Mouse (Mus musculus) forebrain, embryonic 10.5 days (tissue): ENCODE results near the gene 4930568D16Rik. TPM values are rescaled to one million over a fixed set of nuclear protein-coding genes. Genes with fewer than 3 reads are reported as not detected.

Experiments
- DNase-seq: peaks from one replicate; pipeline ENCODE4 v3.0.0-alpha.2; 2017; ENCODE audit warnings: low spot score; ENCODE audit errors: extremely low spot score
- H3K27ac ChIP-seq: fragments of 300-500 bp; sonication (generic); 2 replicates; pipeline ENCODE4 v1.5.1; 2016; ENCODE audit warnings: mild to moderate bottlenecking
- H3K27me3 ChIP-seq: fragments of 300-500 bp; sonication (generic); 2 replicates; pipeline ENCODE4 v1.6.1; 2016; ENCODE audit warnings: mild to moderate bottlenecking; ENCODE audit not compliant: poor library complexity, severe bottlenecking
- H3K36me3 ChIP-seq: fragments of 300-500 bp; sonication (generic); replicated peaks from 2 replicates; pipeline ENCODE4 v1.6.1; 2016; ENCODE audit warnings: mild to moderate bottlenecking, moderate library complexity
- H3K4me1 ChIP-seq: fragments of 300-500 bp; sonication (generic); 2 replicates; pipeline ENCODE4 v1.6.1; 2016
- H3K4me3 ChIP-seq: fragments of 300-500 bp; sonication (generic); 2 replicates; pipeline ENCODE4 v1.5.1; 2016; ENCODE audit warnings: mild to moderate bottlenecking, moderate library complexity
- H3K9me3 ChIP-seq: fragments of 300-500 bp; sonication (generic); 2 replicates; pipeline ENCODE4 v1.6.1; 2016; ENCODE audit warnings: mild to moderate bottlenecking, moderate library complexity
- WGBS: fragments of 180-500 bp; shearing (Covaris S2); methylation state at CpG from one replicate; pipeline ENCODE4 v1.1.7; 2016; 5-methylcytosine and 5-hydroxymethylcytosine counted together
- polyA plus RNA-seq: library from polyadenylated mRNA; unstranded; fragments of >200 nt; fragmentation: Nextera tagmentation; extraction: Ambion mirVana; gene quantifications from 2 replicates; pipeline ENCODE4 v1.2.1, GENCODE M21; 2016

The 4930568D16Rik gene
- polyA plus RNA-seq, 1 experiment from 2014 or later, result not detected

GRCm38 (mm10) chr2:35398184-35398828 is 30.8 kb upstream of the 4930568D16Rik start:
- no peaks in the 10 kb centered on the region for H3K4me1 ChIP-seq
- no peak for DNase-seq
- H3K27ac ChIP-seq, result no peak overlapping the region
- no peak overlapping the region for H3K4me3 ChIP-seq
- H3K9me3 ChIP-seq, result no peaks in the 10 kb centered on the region
- WGBS, result 81% methylated on average over 6 of the region's 6 CpGs
- no peaks in the 10 kb centered on the region for H3K36me3 ChIP-seq
- H3K27me3 ChIP-seq, result no peaks in the 10 kb centered on the region

GRCm38 (mm10) chr2:35397590-35398173 is 30.2 kb upstream of the 4930568D16Rik start:
- peak; percentile 46 for DNase-seq
- H3K27me3 ChIP-seq, result no peaks in the 10 kb centered on the region
- 57% methylated on average over 11 of the region's 11 CpGs for WGBS

DNA sequence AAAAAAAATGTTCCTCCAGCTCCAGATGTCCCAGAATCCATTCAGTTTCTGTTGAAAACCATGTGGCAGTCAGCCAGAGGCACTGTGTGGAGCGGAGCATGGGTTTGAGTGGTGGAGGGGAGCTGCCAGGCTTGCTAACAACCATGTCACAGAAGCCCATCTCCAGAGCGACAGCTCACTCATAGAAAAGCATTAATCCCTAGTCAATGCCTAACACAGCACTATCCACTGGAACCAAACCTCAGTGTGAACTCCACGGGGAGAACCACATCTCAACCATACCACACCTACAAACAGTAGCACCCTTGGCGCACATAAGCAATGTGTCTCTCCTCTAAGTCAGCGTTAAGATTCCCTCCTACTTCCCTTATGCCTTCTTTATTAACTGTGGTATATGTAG is 29.6 kb upstream of the 4930568D16Rik start, which contains the start of gene 4930402F06Rik:
Gene 4930402F06Rik, minus strand, starts transcription at position 80 of the 400 bp plus-strand sequence.
- no peak for DNase-seq
- H3K27me3 ChIP-seq, result no peaks in the 10 kb centered on the region

More at GRCm38 (mm10) chr2:35397590-35398173, 30.2 kb upstream of the 4930568D16Rik start:
- H3K36me3 ChIP-seq, result no peaks in the 10 kb centered on the region
- H3K27ac ChIP-seq, result no peak overlapping the region
- no peak overlapping the region for H3K4me3 ChIP-seq
- no peaks in the 10 kb centered on the region for H3K9me3 ChIP-seq
- H3K4me1 ChIP-seq, result no peaks in the 10 kb centered on the region

GRCm38 (mm10) chr2:35385441-35385871 is 17.9 kb upstream of the 4930568D16Rik start:
- DNase-seq, result peak; percentile 5
- WGBS, result 86% methylated on average over 9 of the region's 9 CpGs
- Histone ChIP-seq H3K36me3 (no peaks in the 10 kb centered on the region), H3K9me3 (no peaks in the 10 kb centered on the region), H3K27me3 (no peaks in the 10 kb centered on the region), H3K4me1 (0 out of 2 replicates have a peak, but pooled peaks cover 4% of the 10 kb centered on the region), H3K4me3 (no peak overlapping the region), H3K27ac (no peak overlapping the region)

More for the DNA sequence above, 29.6 kb upstream of the 4930568D16Rik start, which contains the start of gene 4930402F06Rik:
- Histone ChIP-seq H3K36me3 (no peaks in the 10 kb centered on the region), H3K4me1 (no peaks in the 10 kb centered on the region), H3K27ac (no peak within 1 kb of the TSS), H3K9me3 (no peaks in the 10 kb centered on the region), H3K4me3 (no peak within 1 kb of the TSS)
- WGBS, result 84% methylated on average over 5 of the region's 5 CpGs

- Histone ChIP-seq H3K9me3 (no peaks in the 10 kb centered on the region), H3K27ac (no peak overlapping the region), H3K27me3 (no peaks in the 10 kb centered on the region), H3K4me1 (no peaks in the 10 kb centered on the region), H3K36me3 (no peaks in the 10 kb centered on the region), H3K4me3 (no peak overlapping the region)
- DNase-seq, result no peak
- 75% methylated on average over 9 of the region's 9 CpGs for WGBS
Observed at GRCm38 (mm10) chr2:35379306-35379705, 11.8 kb upstream of the 4930568D16Rik start.

DNA sequence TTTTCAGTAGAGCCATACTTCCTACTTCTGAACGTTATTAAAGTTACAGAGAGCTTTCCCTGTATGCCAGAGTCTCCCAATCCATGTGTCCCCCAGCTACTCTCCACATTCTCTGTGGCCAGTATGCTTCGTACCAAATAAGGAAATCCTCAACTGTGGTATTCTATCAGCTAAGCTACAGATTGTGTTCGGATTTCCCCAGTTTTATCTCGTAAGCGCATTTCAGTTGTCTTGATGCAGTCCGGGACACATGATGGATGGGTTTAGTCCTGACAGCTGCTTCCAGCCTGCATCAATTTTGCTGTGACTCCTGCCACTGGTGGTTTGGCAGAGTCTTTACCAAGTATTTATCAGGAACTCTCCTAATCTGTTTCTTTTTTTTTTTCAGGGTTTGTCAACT is 10.1 kb upstream of the 4930568D16Rik start:
- Histone ChIP-seq H3K27me3 (no peaks in the 10 kb centered on the region), H3K4me3 (no peak overlapping the region), H3K36me3 (no peaks in the 10 kb centered on the region), H3K4me1 (no peaks in the 10 kb centered on the region), H3K9me3 (no peaks in the 10 kb centered on the region), H3K27ac (no peak overlapping the region)
- DNase-seq, result no peak
- 86% methylated on average over 6 of the region's 6 CpGs for WGBS

- Histone ChIP-seq H3K4me1 (no peaks in the 10 kb centered on the region), H3K36me3 (no peaks in the 10 kb centered on the region), H3K27me3 (no peaks in the 10 kb centered on the region), H3K4me3 (no peak overlapping the region), H3K27ac (no peak overlapping the region), H3K9me3 (no peaks in the 10 kb centered on the region)
- 13% methylated on average over 3 of the region's 3 CpGs for WGBS
- peak; percentile 45 for DNase-seq
Observed at GRCm38 (mm10) chr2:35373003-35373402, 5.5 kb upstream of the 4930568D16Rik start.

- H3K4me3 ChIP-seq, result no peak overlapping the region
- H3K27me3 ChIP-seq, result no peaks in the 10 kb centered on the region
- H3K36me3 ChIP-seq, result no peaks in the 10 kb centered on the region
- no peaks in the 10 kb centered on the region for H3K9me3 ChIP-seq
- DNase-seq, result no peak
- H3K27ac ChIP-seq, result no peak overlapping the region
- H3K4me1 ChIP-seq, result no peaks in the 10 kb centered on the region
Observed at GRCm38 (mm10) chr2:35370686-35371085, 3.2 kb upstream of the 4930568D16Rik start.

- WGBS, result 71% methylated on average over 5 of the region's 5 CpGs
- no peaks in the 10 kb centered on the region for H3K27me3 ChIP-seq
Observed at GRCm38 (mm10) chr2:35349184-35349583, 18.3 kb downstream of the 4930568D16Rik start.

GRCm38 (mm10) chr2:35345984-35346383 is 21.5 kb downstream of the 4930568D16Rik start:
- no peak overlapping the region for H3K27ac ChIP-seq
- H3K4me1 ChIP-seq, result no peaks in the 10 kb centered on the region
- no peak for DNase-seq
- H3K4me3 ChIP-seq, result no peak overlapping the region
- no peaks in the 10 kb centered on the region for H3K27me3 ChIP-seq
- 83% methylated on average over 2 of the region's 2 CpGs for WGBS
- no peaks in the 10 kb centered on the region for H3K36me3 ChIP-seq
- H3K9me3 ChIP-seq, result no peaks in the 10 kb centered on the region

More at GRCm38 (mm10) chr2:35349184-35349583, 18.3 kb downstream of the 4930568D16Rik start:
- no peaks in the 10 kb centered on the region for H3K4me1 ChIP-seq
- H3K27ac ChIP-seq, result no peak overlapping the region
- no peaks in the 10 kb centered on the region for H3K36me3 ChIP-seq
- DNase-seq, result no peak
- H3K4me3 ChIP-seq, result no peak overlapping the region
- H3K9me3 ChIP-seq, result no peaks in the 10 kb centered on the region

DNA sequence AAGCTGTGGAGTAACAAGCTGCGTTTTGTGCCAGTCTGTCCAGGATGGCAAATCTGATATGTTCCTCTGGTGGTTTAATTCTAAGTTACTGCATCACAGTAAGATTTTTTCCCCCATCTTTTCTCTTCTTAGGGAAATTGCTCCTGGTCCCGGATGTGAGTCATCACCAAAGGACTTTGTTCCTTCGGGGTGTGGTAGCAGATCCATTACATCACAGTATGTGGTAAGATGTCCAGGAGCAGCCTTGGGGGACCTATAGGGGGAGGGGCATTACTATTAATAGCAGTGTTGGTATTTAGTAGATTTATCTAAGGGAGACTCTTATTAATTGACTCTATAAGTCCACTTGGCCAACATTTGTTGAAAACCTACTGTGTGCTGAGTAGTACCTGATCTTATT is 24.9 kb downstream of the 4930568D16Rik start:
- H3K9me3 ChIP-seq, result no peaks in the 10 kb centered on the region

GRCm38 (mm10) chr2:35338707-35339106 is 28.8 kb downstream of the 4930568D16Rik start:
- WGBS, result 89% methylated on average over 6 of the region's 6 CpGs
- DNase-seq, result no peak
- H3K36me3 ChIP-seq, result no peaks in the 10 kb centered on the region
- no peaks in the 10 kb centered on the region for H3K9me3 ChIP-seq
- H3K27me3 ChIP-seq, result peaks cover 22% of the 10 kb centered on the region
- H3K4me1 ChIP-seq, result peaks cover 25% of the 10 kb centered on the region
- H3K4me3 ChIP-seq, result no peak overlapping the region
- H3K27ac ChIP-seq, result no peak overlapping the region

More for the DNA sequence above, 24.9 kb downstream of the 4930568D16Rik start:
- no peak overlapping the region for H3K27ac ChIP-seq
- H3K4me3 ChIP-seq, result no peak overlapping the region
- no peaks in the 10 kb centered on the region for H3K36me3 ChIP-seq
- H3K27me3 ChIP-seq, result no peaks in the 10 kb centered on the region
- peaks cover 1% of the 10 kb centered on the region; the same call in 1 of the 2 replicates for H3K4me1 ChIP-seq
- DNase-seq, result no peak
- 89% methylated on average over 3 of the region's 3 CpGs for WGBS

GRCm38 (mm10) chr2:35338036-35338435 is 29.5 kb downstream of the 4930568D16Rik start:
- H3K27me3 ChIP-seq, result peaks cover 22% of the 10 kb centered on the region
- no peak overlapping the region for H3K27ac ChIP-seq
- H3K4me3 ChIP-seq, result no peak overlapping the region
- H3K4me1 ChIP-seq, result peaks cover 25% of the 10 kb centered on the region
- DNase-seq, result no peak
- H3K9me3 ChIP-seq, result no peaks in the 10 kb centered on the region
- WGBS, result 77% methylated on average over 1 of the region's 1 CpGs
- no peaks in the 10 kb centered on the region for H3K36me3 ChIP-seq
